Mouse (Mus musculus) forebrain, embryonic 11.5 days (tissue): ENCODE results near the gene Syde1. TPM values are rescaled to one million over a fixed set of nuclear protein-coding genes. Genes with fewer than 3 reads are reported as not detected.

ENCODE experiments used
- ATAC-seq: fragments of 200-750 bp; cut with Nextera tagmentation; replicated peaks from 2 replicates; pipeline ENCODE4 v1.8.0; 2017; ENCODE audit warnings: moderate TSS enrichment; ENCODE audit not compliant: low FRiP score
- DNase-seq: peaks from one replicate; pipeline ENCODE4 v3.0.0-alpha.2; 2017; ENCODE audit warnings: low spot score
- H3K27ac ChIP-seq: fragments of 300-500 bp; sonication (generic); 2 replicates; pipeline ENCODE4 v1.5.1; 2014; ENCODE audit warnings: low read depth, low read length
- H3K27me3 ChIP-seq: fragments of 300-500 bp; sonication (generic); 2 replicates; pipeline ENCODE4 v1.6.1; 2014; ENCODE audit warnings: mild to moderate bottlenecking, low read length, mixed read lengths; ENCODE audit not compliant: control insufficient read depth, insufficient read depth
- H3K36me3 ChIP-seq: fragments of 300-500 bp; sonication (generic); 2 replicates; pipeline ENCODE4 v1.6.1; 2014; ENCODE audit warnings: mild to moderate bottlenecking, low read length, moderate library complexity, mixed read lengths; ENCODE audit not compliant: control insufficient read depth, insufficient read depth
- H3K4me1 ChIP-seq: fragments of 300-500 bp; sonication (generic); replicated peaks from 2 replicates; pipeline ENCODE4 v1.6.1; 2014; ENCODE audit warnings: low read length, mixed read lengths; ENCODE audit not compliant: control insufficient read depth, insufficient read depth
- H3K4me2 ChIP-seq: fragments of 300-500 bp; sonication (generic); 2 replicates; pipeline ENCODE4 v1.6.1; 2014; ENCODE audit warnings: low read depth, mild to moderate bottlenecking, low read length, moderate library complexity, mixed read lengths; ENCODE audit not compliant: severe bottlenecking
- H3K4me3 ChIP-seq: fragments of 300-500 bp; sonication (generic); 2 replicates; pipeline ENCODE4 v1.5.1; 2014; ENCODE audit warnings: low read depth, low read length
- H3K9ac ChIP-seq: fragments of 300-500 bp; sonication (generic); 2 replicates; pipeline ENCODE4 v1.6.1; 2014; ENCODE audit warnings: low read length
- H3K9me3 ChIP-seq: fragments of 300-500 bp; sonication (generic); 2 replicates; pipeline ENCODE4 v1.6.1; 2016; ENCODE audit warnings: low read length, mixed read lengths; ENCODE audit not compliant: control insufficient read depth
- WGBS: fragments of 180-500 bp; shearing (Covaris S2); extraction: QIAGEN DNeasy Blood & Tissue Kit; methylation state at CpG from one replicate; pipeline ENCODE4 v1.1.7; 2014; 5-methylcytosine and 5-hydroxymethylcytosine counted together
- polyA plus RNA-seq: library from polyadenylated mRNA; unstranded; fragments of >200 nt; fragmentation: Nextera tagmentation; extraction: Ambion mirVana; gene quantifications from 2 replicates; pipeline ENCODE4 v1.2.1, GENCODE M21; 2014

Syde1 gene
- polyA plus RNA-seq, 1 experiment from 2014 or later, result 14.3 TPM

DNA sequence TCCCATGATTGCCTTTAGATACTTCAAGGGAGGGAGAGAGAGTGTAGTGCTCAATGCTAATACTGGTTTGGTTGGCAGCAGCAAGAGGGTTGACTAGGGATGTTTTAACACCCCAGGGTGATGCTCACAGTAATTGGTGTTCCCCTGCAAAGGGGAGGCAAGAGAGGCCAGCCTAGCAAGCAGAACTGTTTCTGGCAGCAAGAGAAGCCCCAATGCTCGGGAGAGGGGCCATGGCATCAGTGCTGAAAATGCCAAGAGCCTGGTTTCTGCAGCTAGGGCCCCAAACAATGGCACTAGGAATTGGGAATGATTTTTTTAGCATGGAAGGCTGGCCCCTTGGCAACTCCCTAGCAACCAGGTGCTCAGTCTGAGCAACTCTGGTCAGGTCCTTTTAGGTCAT is 6.8 kb downstream of the Syde1 start:
- H3K36me3 ChIP-seq, result peaks cover 2% of the 10 kb centered on the region; the same call in 1 of the 2 replicates
- H3K9me3 ChIP-seq, result no peaks in the 10 kb centered on the region
- WGBS, result 68% methylated on average over 1 of the region's 1 CpGs
- no peak for ATAC-seq
- H3K27ac ChIP-seq, result no peak overlapping the region
- no peak overlapping the region for H3K4me2 ChIP-seq
- H3K4me3 ChIP-seq, result no peak overlapping the region
- no peaks in the 10 kb centered on the region for H3K27me3 ChIP-seq
- DNase-seq, result no peak
- no peak overlapping the region for H3K9ac ChIP-seq
- H3K4me1 ChIP-seq, result no peaks in the 10 kb centered on the region

DNA sequence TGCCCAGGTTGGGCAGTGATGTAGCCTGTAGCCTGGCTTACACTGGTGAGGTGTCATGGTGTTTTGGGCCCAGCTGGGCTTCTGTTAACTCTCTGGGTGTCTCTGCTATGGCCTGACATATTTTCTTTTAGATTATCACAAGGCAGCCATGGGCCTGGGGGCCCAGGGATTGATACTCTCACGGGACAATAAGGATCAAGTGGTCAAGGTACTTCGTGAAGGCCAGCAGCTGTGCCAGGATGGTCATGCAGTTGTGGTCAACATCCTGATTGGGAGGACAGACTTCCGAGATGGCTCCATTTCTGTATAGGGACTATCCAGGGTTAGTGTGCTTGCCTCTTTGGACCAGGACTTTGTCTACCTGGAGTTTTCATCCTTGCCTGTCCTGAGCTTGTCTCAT is 7.8 kb downstream of the Syde1 start:
- H3K27me3 ChIP-seq, result no peaks in the 10 kb centered on the region
- DNase-seq (no peak), ATAC-seq (no peak)
- H3K36me3 ChIP-seq, result peaks cover 2% of the 10 kb centered on the region; the same call in 1 of the 2 replicates
- 87% methylated on average over 3 of the region's 3 CpGs for WGBS
- H3K9ac ChIP-seq, result no peak overlapping the region
- no peaks in the 10 kb centered on the region for H3K9me3 ChIP-seq
- no peak overlapping the region for H3K27ac ChIP-seq
- no peak overlapping the region for H3K4me3 ChIP-seq
- H3K4me2 ChIP-seq, result no peak overlapping the region
- no peaks in the 10 kb centered on the region for H3K4me1 ChIP-seq

DNA sequence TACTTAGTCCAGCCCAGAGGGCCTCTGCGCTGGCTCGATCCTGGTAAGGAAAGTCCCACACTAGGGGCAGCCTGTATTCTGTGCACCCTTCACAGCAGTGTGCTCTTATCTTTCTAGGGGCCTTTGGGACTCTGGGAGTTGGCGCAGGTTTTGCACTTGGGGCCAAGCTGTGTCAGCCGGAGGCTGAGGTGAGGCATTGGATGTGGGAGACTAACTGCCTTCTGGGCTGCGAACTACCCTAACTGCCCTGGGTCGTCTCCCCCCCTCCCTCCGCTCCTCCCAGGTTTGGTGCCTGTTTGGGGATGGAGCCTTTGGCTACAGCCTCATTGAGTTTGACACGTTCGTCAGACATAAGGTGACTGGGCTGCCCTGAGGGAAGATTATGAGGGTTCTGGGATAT is 8.4 kb downstream of the Syde1 start:
- no peaks in the 10 kb centered on the region for H3K9me3 ChIP-seq
- H3K4me1 ChIP-seq, result no peaks in the 10 kb centered on the region
- peaks cover 2% of the 10 kb centered on the region; the same call in 1 of the 2 replicates for H3K36me3 ChIP-seq
- DNase-seq (no peak), ATAC-seq (no peak)
- no peak overlapping the region for H3K4me2 ChIP-seq
- no peak overlapping the region for H3K27ac ChIP-seq
- WGBS, result 74% methylated on average over 9 of the region's 9 CpGs
- H3K27me3 ChIP-seq, result no peaks in the 10 kb centered on the region
- H3K4me3 ChIP-seq, result no peak overlapping the region
- no peak overlapping the region for H3K9ac ChIP-seq

DNA sequence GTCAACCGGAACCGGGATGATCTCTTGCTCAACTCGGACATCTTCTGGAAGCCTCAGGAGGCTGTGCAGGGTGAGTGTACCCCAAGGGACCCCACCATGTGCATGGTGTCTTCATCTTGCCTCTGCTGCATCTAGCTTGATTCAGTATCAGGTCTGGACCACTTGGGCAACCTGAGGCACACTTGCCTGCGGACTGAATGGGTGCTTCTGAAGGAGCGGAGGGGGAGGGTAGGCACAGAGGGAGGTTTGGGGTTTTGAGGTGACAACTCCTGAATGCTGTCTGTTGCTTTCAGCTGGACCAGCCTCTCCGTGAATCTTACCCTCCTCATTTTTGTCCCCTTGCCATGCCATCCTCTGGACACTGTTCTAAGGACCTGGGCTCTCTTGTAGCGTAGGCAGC is 10.6 kb downstream of the Syde1 start:
- Histone ChIP-seq H3K36me3 (peaks cover 2% of the 10 kb centered on the region; the same call in 1 of the 2 replicates), H3K4me2 (no peak overlapping the region), H3K4me1 (no peaks in the 10 kb centered on the region)

DNA sequence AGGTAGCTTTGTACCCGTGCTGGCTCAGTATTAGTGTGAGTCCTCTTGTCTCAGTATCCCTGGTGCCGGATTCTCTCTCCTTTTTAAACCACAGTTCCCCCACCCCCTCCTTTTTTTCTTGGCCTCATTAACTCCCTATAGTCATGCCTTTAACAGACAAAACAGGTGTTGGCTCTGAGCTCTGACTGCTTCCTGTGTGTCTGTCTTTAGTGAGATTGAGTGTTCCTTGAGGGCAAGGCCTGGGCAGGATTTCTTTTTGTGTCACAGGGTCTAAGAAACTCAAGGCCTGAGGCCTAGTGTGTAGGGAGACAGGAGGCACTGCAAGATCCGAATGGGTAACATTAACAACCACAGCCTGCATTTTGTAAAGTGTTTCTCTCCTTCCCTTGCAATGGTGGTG is 13.6 kb downstream of the Syde1 start:
- H3K4me3 ChIP-seq, result no peak overlapping the region
- no peaks in the 10 kb centered on the region for H3K9me3 ChIP-seq
- no peak for ATAC-seq
- H3K36me3 ChIP-seq, result no peaks in the 10 kb centered on the region; the same call in 1 of the 2 replicates
- no peaks in the 10 kb centered on the region for H3K27me3 ChIP-seq
- no peak overlapping the region for H3K9ac ChIP-seq
- DNase-seq, result no peak
- H3K4me2 ChIP-seq, result no peak overlapping the region
- no peaks in the 10 kb centered on the region for H3K4me1 ChIP-seq
- no peak overlapping the region for H3K27ac ChIP-seq
- WGBS, result 82% methylated on average over 3 of the region's 3 CpGs

More for the DNA sequence above, 10.6 kb downstream of the Syde1 start:
- no peak for ATAC-seq
- no peaks in the 10 kb centered on the region for H3K27me3 ChIP-seq
- no peak overlapping the region for H3K9ac ChIP-seq
- H3K9me3 ChIP-seq, result no peaks in the 10 kb centered on the region
- no peak overlapping the region for H3K27ac ChIP-seq
- H3K4me3 ChIP-seq, result no peak overlapping the region
- DNase-seq, result no peak
- WGBS, result 93% methylated on average over 7 of the region's 7 CpGs

DNA sequence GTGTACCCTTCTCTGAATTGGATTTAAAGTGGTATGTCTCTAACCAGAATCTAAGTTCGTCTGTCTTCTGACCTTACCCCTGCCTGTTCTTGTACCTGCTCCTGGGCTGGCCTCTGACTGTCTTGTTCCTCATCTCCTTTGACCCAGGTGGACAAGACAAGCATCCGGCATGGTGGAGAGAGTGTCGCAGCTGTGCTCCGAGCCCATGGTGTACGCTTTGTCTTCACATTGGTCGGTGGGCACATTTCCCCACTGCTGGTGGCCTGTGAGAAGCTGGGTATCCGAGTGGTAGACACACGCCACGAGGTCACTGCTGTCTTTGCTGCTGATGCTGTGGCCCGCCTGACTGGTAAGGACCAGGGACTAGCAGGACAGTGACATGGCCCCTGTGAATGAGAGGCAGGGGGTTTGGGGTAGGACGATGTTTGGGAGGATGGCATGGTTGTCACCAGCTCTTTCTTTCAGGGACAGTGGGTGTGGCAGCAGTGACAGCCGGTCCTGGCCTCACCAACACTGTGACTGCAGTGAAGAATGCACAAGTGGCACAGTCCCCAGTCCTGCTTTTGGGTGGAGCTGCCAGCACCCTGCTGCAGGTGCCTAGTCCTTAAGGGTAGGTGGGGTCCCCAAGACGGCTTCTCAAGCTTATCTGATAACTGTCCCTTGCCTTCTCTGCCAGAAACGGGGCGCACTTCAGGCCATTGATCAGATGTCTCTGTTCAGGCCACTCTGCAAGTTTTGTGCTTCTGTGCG is 15.2 kb downstream of the Syde1 start:
- no peak overlapping the region for H3K27ac ChIP-seq
- DNase-seq (no peak), ATAC-seq (no peak)
- H3K4me1 ChIP-seq, result no peaks in the 10 kb centered on the region
- H3K4me2 ChIP-seq, result no peak overlapping the region
- 89% methylated on average over 16 of the region's 16 CpGs for WGBS
- no peak overlapping the region for H3K4me3 ChIP-seq
- no peaks in the 10 kb centered on the region for H3K27me3 ChIP-seq
- no peaks in the 10 kb centered on the region; the same call in 1 of the 2 replicates for H3K36me3 ChIP-seq
- no peaks in the 10 kb centered on the region for H3K9me3 ChIP-seq
- H3K9ac ChIP-seq, result no peak overlapping the region

DNA sequence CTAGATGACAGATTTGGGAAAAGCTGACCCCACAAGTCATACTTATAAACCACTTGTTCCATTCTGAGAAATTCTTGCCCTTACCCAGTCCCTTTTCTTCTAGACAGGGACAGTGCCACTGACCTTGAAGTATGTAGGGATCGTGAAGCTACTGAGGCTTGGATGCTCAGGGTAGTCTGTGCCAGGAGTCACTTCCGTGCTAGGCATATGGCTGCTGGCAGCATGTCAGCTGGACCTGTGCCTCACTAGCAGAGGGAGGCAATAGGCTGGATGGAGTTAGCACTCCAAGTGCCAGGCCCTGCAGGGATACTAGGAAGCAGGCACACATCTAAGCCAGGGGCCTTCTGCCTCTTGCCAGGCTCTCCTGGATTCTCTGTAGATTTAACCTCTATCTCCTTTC is 16.1 kb downstream of the Syde1 start:
- H3K4me3 ChIP-seq, result no peak overlapping the region
- H3K9me3 ChIP-seq, result no peaks in the 10 kb centered on the region
- no peak overlapping the region for H3K9ac ChIP-seq
- no peak overlapping the region for H3K4me2 ChIP-seq
- no peaks in the 10 kb centered on the region for H3K4me1 ChIP-seq
- DNase-seq, result no peak
- no peaks in the 10 kb centered on the region for H3K27me3 ChIP-seq
- no peak overlapping the region for H3K27ac ChIP-seq
- no peak for ATAC-seq
- no peaks in the 10 kb centered on the region; the same call in 1 of the 2 replicates for H3K36me3 ChIP-seq
- 85% methylated on average over 2 of the region's 2 CpGs for WGBS

DNA sequence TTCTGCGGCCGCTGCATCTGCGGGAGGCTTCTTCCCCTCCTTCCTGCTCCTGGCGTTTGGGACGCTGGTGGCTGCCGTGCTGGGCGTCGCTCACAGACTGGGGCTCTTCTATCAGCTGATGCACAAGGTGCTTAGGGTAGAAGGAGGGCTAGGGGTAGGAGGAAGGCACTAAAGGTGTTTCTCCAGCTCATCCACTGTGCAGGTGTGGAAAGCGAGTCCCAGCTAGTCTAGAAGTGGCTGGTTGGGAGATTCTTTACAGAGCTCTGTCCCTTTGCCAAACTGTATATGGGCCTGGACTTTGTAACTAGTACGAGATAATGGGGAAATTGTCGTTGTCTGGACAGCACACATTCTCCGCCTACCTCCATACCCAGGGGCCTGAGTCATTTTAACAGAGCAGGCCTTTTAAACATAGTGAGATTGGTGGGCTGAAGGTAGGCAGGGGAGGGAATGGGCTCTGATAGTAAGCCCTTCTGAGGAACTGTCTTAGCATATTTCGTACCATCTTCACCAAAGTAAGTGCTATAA is 16.6 kb downstream of the Syde1 start:
- 19% methylated on average over 13 of the region's 13 CpGs for WGBS
- no peak overlapping the region for H3K27ac ChIP-seq

More for the DNA sequence above, 16.6 kb downstream of the Syde1 start:
- Histone ChIP-seq H3K4me1 (no peaks in the 10 kb centered on the region), H3K4me2 (peak overlapping the region; percentile 51), H3K9me3 (no peaks in the 10 kb centered on the region), H3K27me3 (no peaks in the 10 kb centered on the region), H3K4me3 (peak overlapping the region; percentile 59), H3K9ac (peak overlapping the region; percentile 64), H3K36me3 (no peaks in the 10 kb centered on the region; the same call in 1 of the 2 replicates)
- DNase-seq, result no peak
- peak; percentile 52 for ATAC-seq
